Mouse (Mus musculus): ENCODE measurements around the gene Dnmbp. TPM values are rescaled to one million over a fixed set of nuclear protein-coding genes. Genes with fewer than 3 reads are reported as not detected.
A peak's percentile ranks its signal among the peaks of the same experiment; 100 is the strongest.

Dnmbp gene
- polyA plus RNA-seq, 1 experiment = 8.5 TPM

- peaks cover 24% of the 10 kb centered on the region for H3K79me2 ChIP-seq (ENCODE audit: control insufficient read depth, insufficient read depth)
- no peak overlapping the region for H3K4me3 ChIP-seq (ENCODE audit: insufficient read depth, poor library complexity, severe bottlenecking)
- H3K36me3 ChIP-seq (ENCODE audit: control insufficient read depth, insufficient read depth) = no peaks in the 10 kb centered on the region
- H3K79me3 ChIP-seq (ENCODE audit: low read depth) = peaks cover 1% of the 10 kb centered on the region
- H3K27me3 ChIP-seq (ENCODE audit: control insufficient read depth, insufficient read depth, insufficient read length) = no peaks in the 10 kb centered on the region
- no peak overlapping the region for H3ac ChIP-seq (ENCODE audit: control insufficient read depth, insufficient read length, low read depth)
- TF ChIP-seq MAX (IDR thresholded peaks at IDR 0.05) = peak; percentile 44
- no peak for TF ChIP-seq USF1 (IDR thresholded peaks at IDR 0.05; ENCODE audit: low read depth)
- TF ChIP-seq MYOG (IDR thresholded peaks at IDR 0.05; ENCODE audit: control insufficient read depth, extremely low read depth, insufficient read length) = no peak
- no peak for TF ChIP-seq CEBPB (IDR thresholded peaks at IDR 0.05; ENCODE audit: low read depth)
- TF ChIP-seq FOSL1 (IDR thresholded peaks at IDR 0.05; ENCODE audit: insufficient read depth, low read length, poor library complexity, severe bottlenecking) = peak; percentile 79
- TF ChIP-seq MYOD1 (IDR thresholded peaks at IDR 0.05; ENCODE audit: control insufficient read depth, insufficient read length, low read depth) = no peak
- no peak for TF ChIP-seq CTCF (IDR thresholded peaks at IDR 0.05; ENCODE audit: control insufficient read depth, insufficient read depth, insufficient read length)
Measured at GRCm38 (mm10) chr19:43916586-43917405, 23.2 kb downstream of the Dnmbp start.

GRCm38 (mm10) chr19:43915431-43915830 lies 24.6 kb downstream of the Dnmbp start:
- Histone ChIP-seq H3K4me3 (ENCODE audit: insufficient read depth, poor library complexity, severe bottlenecking) (no peak overlapping the region), H3K79me3 (ENCODE audit: low read depth) (peaks cover 1% of the 10 kb centered on the region), H3K36me3 (ENCODE audit: control insufficient read depth, insufficient read depth) (no peaks in the 10 kb centered on the region), H3K79me2 (ENCODE audit: control insufficient read depth, insufficient read depth) (peaks cover 18% of the 10 kb centered on the region), H3K27me3 (ENCODE audit: control insufficient read depth, insufficient read depth, insufficient read length) (no peaks in the 10 kb centered on the region), H3ac (ENCODE audit: control insufficient read depth, insufficient read length, low read depth) (no peak overlapping the region)
- TF ChIP-seq CEBPB (IDR thresholded peaks at IDR 0.05; ENCODE audit: low read depth) = no peak
- TF ChIP-seq CTCF (IDR thresholded peaks at IDR 0.05; ENCODE audit: control insufficient read depth, insufficient read depth, insufficient read length) = no peak
- TF ChIP-seq MYOG (IDR thresholded peaks at IDR 0.05; ENCODE audit: control insufficient read depth, extremely low read depth, insufficient read length) = no peak
- TF ChIP-seq MYOD1 (IDR thresholded peaks at IDR 0.05; ENCODE audit: control insufficient read depth, insufficient read length, low read depth) = no peak
- no peak for TF ChIP-seq USF1 (IDR thresholded peaks at IDR 0.05; ENCODE audit: low read depth)
- TF ChIP-seq FOSL1 (IDR thresholded peaks at IDR 0.05; ENCODE audit: insufficient read depth, low read length, poor library complexity, severe bottlenecking) = no peak
- TF ChIP-seq MAX (IDR thresholded peaks at IDR 0.05) = no peak

GRCm38 (mm10) chr19:43914986-43915385 lies 25.0 kb downstream of the Dnmbp start:
- Histone ChIP-seq H3K4me3 (ENCODE audit: insufficient read depth, poor library complexity, severe bottlenecking) (no peak overlapping the region), H3K27me3 (ENCODE audit: control insufficient read depth, insufficient read depth, insufficient read length) (no peaks in the 10 kb centered on the region), H3K79me2 (ENCODE audit: control insufficient read depth, insufficient read depth) (peaks cover 17% of the 10 kb centered on the region), H3ac (ENCODE audit: control insufficient read depth, insufficient read length, low read depth) (no peak overlapping the region), H3K79me3 (ENCODE audit: low read depth) (peaks cover 1% of the 10 kb centered on the region), H3K36me3 (ENCODE audit: control insufficient read depth, insufficient read depth) (no peaks in the 10 kb centered on the region)
- TF ChIP-seq CTCF (IDR thresholded peaks at IDR 0.05; ENCODE audit: control insufficient read depth, insufficient read depth, insufficient read length) (no peak), MAX (IDR thresholded peaks at IDR 0.05) (no peak), MYOG (IDR thresholded peaks at IDR 0.05; ENCODE audit: control insufficient read depth, extremely low read depth, insufficient read length) (no peak), USF1 (IDR thresholded peaks at IDR 0.05; ENCODE audit: low read depth) (no peak)

- Histone ChIP-seq H3ac (ENCODE audit: control insufficient read depth, insufficient read length, low read depth) (no peak overlapping the region), H3K4me3 (ENCODE audit: insufficient read depth, poor library complexity, severe bottlenecking) (no peak overlapping the region), H3K27me3 (ENCODE audit: control insufficient read depth, insufficient read depth, insufficient read length) (no peaks in the 10 kb centered on the region), H3K79me3 (ENCODE audit: low read depth) (peaks cover 1% of the 10 kb centered on the region), H3K36me3 (ENCODE audit: control insufficient read depth, insufficient read depth) (no peaks in the 10 kb centered on the region), H3K79me2 (ENCODE audit: control insufficient read depth, insufficient read depth) (peaks cover 12% of the 10 kb centered on the region)
- TF ChIP-seq MAX (IDR thresholded peaks at IDR 0.05) (no peak), MYOG (IDR thresholded peaks at IDR 0.05; ENCODE audit: control insufficient read depth, extremely low read depth, insufficient read length) (no peak), CTCF (IDR thresholded peaks at IDR 0.05; ENCODE audit: control insufficient read depth, insufficient read depth, insufficient read length) (no peak), CEBPB (IDR thresholded peaks at IDR 0.05; ENCODE audit: low read depth) (no peak), FOSL1 (IDR thresholded peaks at IDR 0.05; ENCODE audit: insufficient read depth, low read length, poor library complexity, severe bottlenecking) (no peak), MYOD1 (IDR thresholded peaks at IDR 0.05; ENCODE audit: control insufficient read depth, insufficient read length, low read depth) (no peak), USF1 (IDR thresholded peaks at IDR 0.05; ENCODE audit: low read depth) (no peak)
Measured at GRCm38 (mm10) chr19:43912775-43913486, 27.1 kb downstream of the Dnmbp start.

GRCm38 (mm10) chr19:43906492-43906891 lies 33.5 kb downstream of the Dnmbp start:
- H3ac ChIP-seq (ENCODE audit: control insufficient read depth, insufficient read length, low read depth) = no peak overlapping the region
- H3K4me3 ChIP-seq (ENCODE audit: insufficient read depth, poor library complexity, severe bottlenecking) = no peak overlapping the region
- H3K79me2 ChIP-seq (ENCODE audit: control insufficient read depth, insufficient read depth) = no peaks in the 10 kb centered on the region
- H3K36me3 ChIP-seq (ENCODE audit: control insufficient read depth, insufficient read depth) = peaks cover 11% of the 10 kb centered on the region
- no peaks in the 10 kb centered on the region for H3K27me3 ChIP-seq (ENCODE audit: control insufficient read depth, insufficient read depth, insufficient read length)
- TF ChIP-seq CTCF (IDR thresholded peaks at IDR 0.05; ENCODE audit: control insufficient read depth, insufficient read depth, insufficient read length) = no peak
- TF ChIP-seq MYOG (IDR thresholded peaks at IDR 0.05; ENCODE audit: control insufficient read depth, extremely low read depth, insufficient read length) = no peak
- TF ChIP-seq MAX (IDR thresholded peaks at IDR 0.05) = no peak
- no peak for TF ChIP-seq USF1 (IDR thresholded peaks at IDR 0.05; ENCODE audit: low read depth)
- no peak for TF ChIP-seq CEBPB (IDR thresholded peaks at IDR 0.05; ENCODE audit: low read depth)
- TF ChIP-seq FOSL1 (IDR thresholded peaks at IDR 0.05; ENCODE audit: insufficient read depth, low read length, poor library complexity, severe bottlenecking) = no peak
- TF ChIP-seq MYOD1 (IDR thresholded peaks at IDR 0.05; ENCODE audit: control insufficient read depth, insufficient read length, low read depth) = no peak
- no peaks in the 10 kb centered on the region for H3K79me3 ChIP-seq (ENCODE audit: low read depth)
